Mouse (Mus musculus) stomach, postnatal 0 days (tissue): ENCODE measurements at regions not wholly inside any gene's neighbourhood (a gene's known extent, or its start where the extent isn't known, plus 50 kb on each side); places are given as distances from the start of the nearest gene placed in this dataset.
A peak's percentile ranks its signal among the peaks of the same experiment; 100 is the strongest.
"Not testable (repeated sequence)": the region's sequence is repeated elsewhere in the genome, so short reads cannot be mapped to it uniquely, and the experiment has no call there.

ENCODE experiments used
- ATAC-seq: fragments of 200-750 bp; cut with Nextera tagmentation; 2 replicates; pipeline ENCODE4 v1.8.0; 2017; ENCODE audit not compliant: low FRiP score, low TSS enrichment
- DNase-seq: peaks from one replicate; pipeline ENCODE4 v3.0.0-alpha.2; 2016; ENCODE audit warnings: low spot score
- H3K27ac ChIP-seq: fragments of 300-500 bp; sonication (generic); replicated peaks from 2 replicates; pipeline ENCODE4 v1.5.1; 2014; ENCODE audit warnings: mild to moderate bottlenecking, control low read depth
- H3K27me3 ChIP-seq: fragments of 300-500 bp; sonication (generic); 2 replicates; pipeline ENCODE4 v1.6.1; 2014; ENCODE audit warnings: low read length; ENCODE audit not compliant: control insufficient read depth, insufficient read depth
- H3K36me3 ChIP-seq: fragments of 300-500 bp; sonication (generic); 2 replicates; pipeline ENCODE4 v1.6.1; 2014; ENCODE audit warnings: low read length, mixed read lengths; ENCODE audit not compliant: control insufficient read depth, insufficient read depth
- H3K4me1 ChIP-seq: fragments of 300-500 bp; sonication (generic); replicated peaks from 2 replicates; pipeline ENCODE4 v1.6.1; 2014; ENCODE audit warnings: antibody characterized with exemption; ENCODE audit not compliant: control insufficient read depth, insufficient read depth
- H3K4me2 ChIP-seq: fragments of 300-500 bp; sonication (generic); replicated peaks from 2 replicates; pipeline ENCODE4 v1.6.1; 2014; ENCODE audit warnings: low read depth, mild to moderate bottlenecking, control low read depth, moderate library complexity
- H3K4me3 ChIP-seq: fragments of 300-500 bp; sonication (generic); 2 replicates; pipeline ENCODE4 v1.5.1; 2014; ENCODE audit warnings: low read depth, low read length, control low read depth
- H3K9ac ChIP-seq: fragments of 300-500 bp; sonication (generic); 2 replicates; pipeline ENCODE4 v1.6.1; 2014; ENCODE audit warnings: mild to moderate bottlenecking, low read length, control low read depth, mixed read lengths
- H3K9me3 ChIP-seq: fragments of 300-500 bp; sonication (generic); 2 replicates; pipeline ENCODE4 v1.6.1; 2016; ENCODE audit warnings: low read length; ENCODE audit not compliant: control insufficient read depth
- whole genome bisulfite sequencing: fragments of 180-500 bp; shearing (Covaris S2); extraction: QIAGEN DNeasy Blood & Tissue Kit; methylation state at CpG from one replicate; pipeline ENCODE4 v1.1.7; 2014; 5-methylcytosine and 5-hydroxymethylcytosine counted together

- H3K4me3 ChIP-seq, H3K4me2 ChIP-seq, H3K36me3 ChIP-seq, H3K9me3 ChIP-seq, H3K9ac ChIP-seq, DNase-seq, H3K4me1 ChIP-seq, H3K27ac ChIP-seq, H3K27me3 ChIP-seq: not testable (repeated sequence)
- ATAC-seq, result peak; percentile 57; the same call in 1 of the 2 replicates
Observed at GRCm38 (mm10) chr8:5859650-5860049, 754.5 kb upstream of the Slc10a2 start.

DNA sequence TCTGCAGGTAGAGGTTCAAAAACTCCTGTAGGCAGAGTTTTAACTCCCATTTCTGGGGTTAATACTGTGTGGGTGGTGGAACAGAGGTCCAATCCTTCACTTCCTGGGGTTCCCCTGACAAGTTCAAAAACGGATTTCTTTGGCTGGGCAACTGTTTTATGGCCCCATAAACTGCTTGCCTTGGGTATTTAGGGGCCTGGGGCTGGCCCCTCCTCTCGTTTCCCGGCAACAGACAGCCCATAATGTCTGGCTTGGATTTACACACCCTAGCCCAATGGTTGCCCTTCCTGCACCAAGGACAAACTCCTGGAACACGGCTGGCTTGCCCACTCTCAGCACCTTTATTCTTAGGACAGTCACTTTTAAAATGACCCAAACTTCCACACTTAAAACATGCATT is 752.2 kb upstream of the Slc10a2 start:
- not testable (repeated sequence) for H3K27ac ChIP-seq, H3K9ac ChIP-seq, H3K36me3 ChIP-seq, H3K4me3 ChIP-seq, H3K9me3 ChIP-seq, H3K27me3 ChIP-seq, ATAC-seq, H3K4me1 ChIP-seq, DNase-seq, H3K4me2 ChIP-seq
- 66% methylated on average over 4 of the region's 4 CpGs for WGBS
